Mouse (Mus musculus) myocyte (in vitro differentiated cells): Measurements from ENCODE around the gene Pknox2. TPM values are rescaled to one million over a fixed set of nuclear protein-coding genes. Genes with fewer than 3 reads are reported as not detected.

Experiments
- H3K27me3 ChIP-seq: one replicate; pipeline ENCODE4 v1.6.1; 2011; ENCODE audit not compliant: control insufficient read depth, insufficient read depth, insufficient read length
- H3K36me3 ChIP-seq: one replicate; pipeline ENCODE4 v1.6.1; 2011; ENCODE audit not compliant: control insufficient read depth, insufficient read depth
- H3K4me2 ChIP-seq: one replicate; pipeline ENCODE4 v1.6.1; 2011; ENCODE audit warnings: low read depth, control low read depth
- H3K4me3 ChIP-seq: one replicate; pipeline ENCODE4 v1.5.1; 2011; ENCODE audit warnings: mild to moderate bottlenecking, control low read depth, moderate library complexity
- H3K79me2 ChIP-seq: one replicate; pipeline ENCODE4 v1.6.1; 2011; ENCODE audit not compliant: control insufficient read depth, insufficient read depth
- H3ac ChIP-seq: one replicate; pipeline ENCODE4 v1.6.1; 2011; ENCODE audit not compliant: control insufficient read depth, insufficient read length
- CEBPB ChIP-seq: IDR thresholded peaks from 2 replicates; pipeline ENCODE4 v1.6.1; 2011; ENCODE audit warnings: mild to moderate bottlenecking, moderate library complexity; ENCODE audit not compliant: poor library complexity, insufficient read depth, severe bottlenecking
- E2F4 ChIP-seq: IDR thresholded peaks from one replicate; pipeline ENCODE4 v1.6.1; 2011; ENCODE audit warnings: mild to moderate bottlenecking, control low read depth, moderate library complexity; ENCODE audit not compliant: insufficient read depth
- MAX ChIP-seq: IDR thresholded peaks from one replicate; pipeline ENCODE4 v1.6.1; 2011; ENCODE audit warnings: low read depth, mild to moderate bottlenecking, control low read depth
- MYOD1 ChIP-seq, 3 experiments: IDR thresholded peaks; one replicate each; pipeline ENCODE4 v1.6.1; 2011; ENCODE audit warnings: control low read depth in 2 of 3, low read depth in 2 of 3, mild to moderate bottlenecking in 2 of 3, moderate library complexity in 1 of 3; ENCODE audit not compliant: insufficient read length in 2 of 3, control insufficient read depth in 1 of 3
- MYOG ChIP-seq, 3 experiments: IDR thresholded peaks; one replicate each; pipeline ENCODE4 v1.6.1; 2011; ENCODE audit warnings: control low read depth in 2 of 3, low read depth in 2 of 3, mild to moderate bottlenecking in 2 of 3; ENCODE audit not compliant: insufficient read length in 2 of 3, control insufficient read depth in 1 of 3, insufficient read depth in 1 of 3
- POLR2A ChIP-seq: IDR thresholded peaks from one replicate; pipeline ENCODE4 v1.6.1; 2011; ENCODE audit warnings: low read depth, mild to moderate bottlenecking, control low read depth, moderate library complexity; ENCODE audit not compliant: insufficient read length
- POLR2AphosphoS2 ChIP-seq: IDR thresholded peaks from one replicate; pipeline ENCODE4 v1.6.1; 2011; ENCODE audit warnings: low read depth, control low read depth; ENCODE audit not compliant: insufficient read length
- REST ChIP-seq: IDR thresholded peaks from one replicate; pipeline ENCODE4 v1.6.1; 2011; ENCODE audit warnings: mild to moderate bottlenecking, control low read depth, moderate library complexity; ENCODE audit not compliant: insufficient read depth, insufficient read length
- SRF ChIP-seq: IDR thresholded peaks from one replicate; pipeline ENCODE4 v1.6.1; 2011; ENCODE audit warnings: low read depth; ENCODE audit not compliant: control insufficient read depth, insufficient read length
- TCF12 ChIP-seq: IDR thresholded peaks from one replicate; pipeline ENCODE4 v1.6.1; 2011; ENCODE audit warnings: mild to moderate bottlenecking, control low read depth; ENCODE audit not compliant: poor library complexity, insufficient read depth, severe bottlenecking
- TCF3 ChIP-seq: IDR thresholded peaks from one replicate; pipeline ENCODE4 v1.6.1; 2011; ENCODE audit warnings: low read depth, control low read depth; ENCODE audit not compliant: insufficient read length
- USF1 ChIP-seq: IDR thresholded peaks from one replicate; pipeline ENCODE4 v1.6.1; 2011; ENCODE audit warnings: low read depth, mild to moderate bottlenecking, control low read depth, moderate library complexity
- polyA plus RNA-seq: library from polyadenylated mRNA; unstranded; fragments of >200 nt; fragmentation: generic; extraction: Trizol; gene quantifications from one replicate; pipeline ENCODE4 v1.2.1, GENCODE M21; 2012; ENCODE audit warnings: missing spikeins

Pknox2 gene
- polyA plus RNA-seq, 1 experiment, result 20.4 TPM

GRCm38 (mm10) chr9:37120801-37121200 lies 26.4 kb downstream of the Pknox2 start:
- no peak overlapping the region for H3K4me3 ChIP-seq
- H3K36me3 ChIP-seq, result no peaks in the 10 kb centered on the region
- H3ac ChIP-seq, result no peak overlapping the region
- TF ChIP-seq POLR2A, result no peak
- TF ChIP-seq REST, result no peak
- TF ChIP-seq TCF3, result no peak
- no peak for TF ChIP-seq TCF12
- no peak for TF ChIP-seq SRF
- no peak for TF ChIP-seq USF1
- TF ChIP-seq MYOG (IDR thresholded peaks at IDR 0.05; ENCODE audit: control insufficient read depth in 1 of 3, insufficient read depth in 1 of 3, insufficient read length in 2 of 3, low read depth in 2 of 3), result no peak
- no peak for TF ChIP-seq POLR2AphosphoS2
- no peak for TF ChIP-seq MAX
- TF ChIP-seq MYOD1 (IDR thresholded peaks at IDR 0.05; ENCODE audit: control insufficient read depth in 1 of 3, insufficient read length in 2 of 3, low read depth in 2 of 3), result no peak
- TF ChIP-seq CEBPB, result no peak
- no peak for TF ChIP-seq E2F4
- H3K27me3 ChIP-seq, result no peaks in the 10 kb centered on the region
- H3K4me2 ChIP-seq, result no peak overlapping the region
- H3K79me2 ChIP-seq, result no peaks in the 10 kb centered on the region

DNA sequence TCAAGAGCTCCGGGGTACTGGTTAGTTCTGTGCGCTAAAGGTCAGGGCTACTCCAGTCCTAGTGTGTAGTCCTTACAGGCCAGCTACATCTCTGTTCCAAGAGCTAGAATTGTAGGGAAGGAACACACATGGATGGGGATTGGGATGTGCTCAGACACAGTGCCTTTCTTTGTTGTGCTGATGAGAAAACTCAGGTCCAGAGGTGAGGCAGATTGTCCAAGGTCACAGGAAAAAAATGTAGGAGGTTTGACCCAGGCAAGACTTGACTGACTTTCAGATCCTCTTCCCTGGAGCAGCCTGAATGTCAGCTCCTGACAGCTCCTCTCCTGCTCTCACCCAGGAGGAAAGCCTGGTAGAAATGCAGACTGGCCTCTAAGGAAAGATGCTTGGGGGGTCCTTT lies 29.7 kb downstream of the Pknox2 start:
- Histone ChIP-seq H3K36me3 (no peaks in the 10 kb centered on the region), H3K4me2 (no peak overlapping the region), H3K4me3 (no peak overlapping the region), H3ac (no peak overlapping the region), H3K27me3 (no peaks in the 10 kb centered on the region), H3K79me2 (no peaks in the 10 kb centered on the region)
- TF ChIP-seq REST (no peak), MAX (no peak), USF1 (no peak), TCF3 (no peak), POLR2A (no peak), TCF12 (no peak), CEBPB (no peak)

DNA sequence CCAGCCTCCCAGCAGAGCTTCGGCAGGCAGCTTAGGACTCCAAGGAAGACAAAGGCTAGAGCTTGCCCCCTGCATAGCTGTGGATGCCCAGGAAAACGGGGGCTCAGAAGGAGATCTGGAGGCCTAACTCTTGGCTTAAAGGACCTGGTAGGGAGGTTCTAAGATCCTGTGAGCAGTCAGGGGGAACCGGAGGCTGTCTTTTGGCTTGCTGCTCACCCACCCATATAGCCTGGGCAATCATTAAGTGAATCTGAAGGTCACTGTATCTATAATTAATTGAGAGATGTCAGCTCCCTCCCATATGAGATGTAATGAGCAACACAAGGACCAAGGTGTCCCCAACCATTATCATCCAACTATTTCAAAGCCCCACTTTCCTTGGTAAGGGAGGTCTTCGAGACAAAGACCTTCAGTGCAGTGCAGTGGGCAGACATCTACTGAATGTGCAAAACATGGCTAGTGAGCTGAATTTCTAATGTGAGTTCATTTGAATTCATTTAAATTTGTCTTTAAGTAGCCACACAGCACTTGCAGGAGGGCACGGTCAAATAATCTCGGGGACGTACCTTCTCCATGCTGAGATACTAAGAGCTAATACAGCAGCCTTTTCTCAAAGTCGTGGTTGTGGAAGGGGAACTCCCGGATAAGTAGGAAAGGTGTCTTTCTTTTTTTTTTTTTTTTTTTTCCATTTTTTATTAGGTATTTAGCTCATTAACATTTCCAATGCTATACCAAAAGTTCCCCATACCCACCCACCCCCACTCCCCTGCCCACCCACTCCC lies 30.4 kb downstream of the Pknox2 start:
- no peak overlapping the region for H3K4me2 ChIP-seq
- TF ChIP-seq MAX (no peak), MYOD1 (IDR thresholded peaks at IDR 0.05; ENCODE audit: control insufficient read depth in 1 of 3, insufficient read length in 2 of 3, low read depth in 2 of 3) (no peak), POLR2A (no peak), TCF3 (no peak), TCF12 (no peak), CEBPB (no peak), POLR2AphosphoS2 (no peak), E2F4 (no peak), MYOG (IDR thresholded peaks at IDR 0.05; ENCODE audit: control insufficient read depth in 1 of 3, insufficient read depth in 1 of 3, insufficient read length in 2 of 3, low read depth in 2 of 3) (no peak), USF1 (no peak), REST (no peak), SRF (no peak)
- H3K4me3 ChIP-seq, result no peak overlapping the region

DNA sequence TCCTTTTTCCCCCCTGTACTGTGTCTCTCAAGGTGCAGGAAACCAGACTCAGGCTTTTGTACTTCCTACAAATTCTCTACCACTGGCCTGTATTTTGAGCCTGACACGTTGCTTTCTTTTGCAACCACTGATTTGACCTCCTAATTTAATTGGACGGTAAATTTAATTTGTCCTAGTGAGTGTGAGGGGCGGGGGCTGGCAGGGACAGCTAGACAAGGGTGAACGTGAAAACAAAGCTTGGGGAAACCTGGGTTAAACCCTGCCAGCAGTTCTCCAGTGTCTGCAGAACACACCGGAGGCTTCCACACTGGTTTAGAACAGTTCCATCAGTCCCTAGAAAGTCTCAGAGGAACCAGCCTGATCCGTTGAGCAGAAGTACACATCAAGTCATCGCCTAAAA lies 31.4 kb downstream of the Pknox2 start:
- no peak overlapping the region for H3K4me2 ChIP-seq
- H3K27me3 ChIP-seq, result no peaks in the 10 kb centered on the region
- TF ChIP-seq SRF (no peak), POLR2AphosphoS2 (no peak), TCF3 (no peak)

More for the DNA sequence above, 30.4 kb downstream of the Pknox2 start:
- no peaks in the 10 kb centered on the region for H3K27me3 ChIP-seq
- no peak overlapping the region for H3ac ChIP-seq
- no peaks in the 10 kb centered on the region for H3K36me3 ChIP-seq
- no peaks in the 10 kb centered on the region for H3K79me2 ChIP-seq

More for the DNA sequence above, 31.4 kb downstream of the Pknox2 start:
- H3K79me2 ChIP-seq, result no peaks in the 10 kb centered on the region
- H3K36me3 ChIP-seq, result no peaks in the 10 kb centered on the region
- no peak overlapping the region for H3K4me3 ChIP-seq
- H3ac ChIP-seq, result no peak overlapping the region
